Mouse (Mus musculus): ENCODE measurements around the gene Rasal2. TPM values are rescaled to one million over a fixed set of nuclear protein-coding genes. Genes with fewer than 3 reads are reported as not detected.
A peak's percentile ranks its signal among the peaks of the same experiment; 100 is the strongest.

Rasal2 gene
- polyA plus RNA-seq, 1 experiment, result 0.10 TPM

DNA sequence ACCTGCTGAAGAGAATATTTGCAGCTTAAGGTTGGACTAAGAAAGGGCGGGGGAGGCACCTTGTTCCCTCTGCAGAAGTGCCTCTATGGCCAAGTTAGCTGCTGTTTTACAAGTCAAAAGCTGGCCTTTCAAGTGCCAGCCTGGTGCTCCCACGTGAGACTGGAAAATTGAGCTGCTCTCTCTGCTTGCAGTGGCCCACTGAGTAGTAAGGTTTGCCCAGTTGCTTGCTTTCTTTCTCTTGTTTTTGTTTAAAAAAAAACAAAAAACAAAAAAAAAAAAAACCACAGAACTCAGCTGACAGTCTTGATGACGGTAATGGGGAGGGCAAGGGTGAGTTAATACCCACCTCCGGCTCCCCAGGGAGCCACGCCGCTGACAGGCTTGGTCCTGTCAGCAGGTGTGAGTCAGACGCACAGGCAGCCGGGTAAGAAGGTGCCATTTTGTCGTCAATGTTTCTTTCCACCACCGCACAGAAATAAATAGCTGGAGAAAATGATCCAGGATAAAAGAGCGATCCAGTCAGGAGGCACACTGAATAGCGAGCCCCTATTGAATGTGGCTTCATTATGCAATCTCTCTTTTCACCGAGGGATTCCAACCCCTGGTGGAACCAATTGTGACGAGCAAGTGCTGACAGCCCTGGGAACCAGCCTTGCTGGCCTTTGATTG, 27.7 kb upstream of the Rasal2 start:
- TF ChIP-seq FLI1 (IDR thresholded peaks at IDR 0.05; ENCODE audit: low read length), result no peak
- TF ChIP-seq GATA1 (IDR thresholded peaks at IDR 0.05; ENCODE audit: borderline replicate concordance, low read length), result no peak
- H3K27me3 ChIP-seq (replicated peaks), result no peaks in the 10 kb centered on the region
- H3K4me3 ChIP-seq (replicated peaks), result no peak overlapping the region

GRCm38 (mm10) chr1:157439101-157439500, 26.7 kb upstream of the Rasal2 start:
- Histone ChIP-seq H3K27me3 (replicated peaks) (no peaks in the 10 kb centered on the region), H3K4me3 (replicated peaks) (no peak overlapping the region), H3K9me3 (no peaks in the 10 kb centered on the region), H3K36me3 (replicated peaks; ENCODE audit: low read length) (no peaks in the 10 kb centered on the region), H3K4me1 (peaks cover 36% of the 10 kb centered on the region)
- TF ChIP-seq GATA1 (IDR thresholded peaks at IDR 0.05; ENCODE audit: borderline replicate concordance, low read length) (no peak), FLI1 (IDR thresholded peaks at IDR 0.05; ENCODE audit: low read length) (no peak)

More for the DNA sequence above, 27.7 kb upstream of the Rasal2 start:
- no peaks in the 10 kb centered on the region for H3K9me3 ChIP-seq
- H3K36me3 ChIP-seq (replicated peaks; ENCODE audit: low read length), result no peaks in the 10 kb centered on the region
- H3K4me1 ChIP-seq, result peaks cover 37% of the 10 kb centered on the region

DNA sequence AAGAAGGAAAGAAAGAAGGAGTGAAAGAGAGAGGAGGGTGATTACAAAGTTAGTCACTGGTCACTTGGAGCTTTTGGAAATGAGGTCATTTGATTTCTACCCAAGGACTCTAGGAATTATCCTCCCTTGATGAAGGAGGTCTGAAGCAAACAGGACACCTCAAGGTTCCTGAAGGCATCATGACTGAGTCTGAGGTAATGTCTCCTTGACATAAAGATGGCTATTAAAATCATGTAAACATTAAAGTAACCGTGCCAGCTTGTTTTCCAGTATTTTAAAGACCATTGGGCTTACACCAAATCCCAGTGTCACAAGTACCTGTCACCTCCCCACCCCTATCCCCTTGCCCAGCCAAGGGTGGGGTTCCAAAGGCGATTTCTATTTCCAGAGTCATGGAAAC, 25.9 kb upstream of the Rasal2 start:
- Histone ChIP-seq H3K4me1 (peaks cover 32% of the 10 kb centered on the region), H3K36me3 (replicated peaks; ENCODE audit: low read length) (no peaks in the 10 kb centered on the region), H3K9me3 (no peaks in the 10 kb centered on the region), H3K27me3 (replicated peaks) (no peaks in the 10 kb centered on the region), H3K4me3 (replicated peaks) (no peak overlapping the region)
- TF ChIP-seq FLI1 (IDR thresholded peaks at IDR 0.05; ENCODE audit: low read length), result no peak
- TF ChIP-seq GATA1 (IDR thresholded peaks at IDR 0.05; ENCODE audit: borderline replicate concordance, low read length), result no peak

DNA sequence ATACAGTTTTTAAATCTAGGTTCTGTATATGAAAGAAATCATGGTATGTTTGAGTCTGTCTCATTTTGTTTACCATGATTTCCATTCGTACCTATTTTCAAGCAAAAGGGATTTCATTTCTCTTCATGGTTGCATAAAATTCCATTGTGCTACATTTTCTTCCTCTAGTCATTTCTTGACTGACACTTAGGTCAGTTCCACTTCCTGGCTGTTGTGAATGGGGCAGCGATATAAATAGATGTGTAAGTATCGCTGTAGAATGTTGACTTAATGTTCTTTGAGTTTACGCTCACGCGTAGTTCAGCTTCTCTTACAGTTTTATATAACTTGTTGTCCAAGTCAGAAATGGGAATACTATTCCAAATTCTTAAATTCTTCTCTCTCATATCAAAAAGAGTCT, 23.5 kb upstream of the Rasal2 start:
- H3K9me3 ChIP-seq, result no peaks in the 10 kb centered on the region
- TF ChIP-seq FLI1 (IDR thresholded peaks at IDR 0.05; ENCODE audit: low read length), result no peak
- TF ChIP-seq GATA1 (IDR thresholded peaks at IDR 0.05; ENCODE audit: borderline replicate concordance, low read length), result no peak

DNA sequence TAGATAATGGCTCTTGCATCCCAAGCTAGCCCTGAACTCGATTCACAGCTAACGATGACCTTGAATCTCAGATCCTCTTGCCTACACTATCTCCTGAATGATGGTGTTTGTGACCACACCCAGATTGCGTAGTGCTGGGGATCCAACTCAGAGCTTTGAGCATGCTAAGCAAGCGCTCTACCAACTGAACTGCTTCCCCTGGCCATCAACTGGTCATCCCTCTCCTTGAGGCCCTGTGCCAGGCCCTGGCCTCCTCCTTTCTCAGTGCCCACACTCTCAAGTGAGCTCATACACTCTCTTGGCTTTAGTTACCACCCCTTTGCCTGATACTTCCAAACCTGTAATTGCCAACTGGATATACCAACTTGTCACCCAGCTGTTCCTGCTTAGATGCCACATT, 22.0 kb upstream of the Rasal2 start:
- Histone ChIP-seq H3K9me3 (no peaks in the 10 kb centered on the region), H3K4me3 (replicated peaks) (no peak overlapping the region), H3K4me1 (peaks cover 29% of the 10 kb centered on the region), H3K36me3 (replicated peaks; ENCODE audit: low read length) (no peaks in the 10 kb centered on the region), H3K27me3 (replicated peaks) (no peaks in the 10 kb centered on the region)
- TF ChIP-seq GATA1 (IDR thresholded peaks at IDR 0.05; ENCODE audit: borderline replicate concordance, low read length), result no peak
- no peak for TF ChIP-seq FLI1 (IDR thresholded peaks at IDR 0.05; ENCODE audit: low read length)

More for the DNA sequence above, 23.5 kb upstream of the Rasal2 start:
- no peaks in the 10 kb centered on the region for H3K27me3 ChIP-seq (replicated peaks)
- H3K36me3 ChIP-seq (replicated peaks; ENCODE audit: low read length), result no peaks in the 10 kb centered on the region
- H3K4me1 ChIP-seq, result peaks cover 29% of the 10 kb centered on the region
- H3K4me3 ChIP-seq (replicated peaks), result no peak overlapping the region

DNA sequence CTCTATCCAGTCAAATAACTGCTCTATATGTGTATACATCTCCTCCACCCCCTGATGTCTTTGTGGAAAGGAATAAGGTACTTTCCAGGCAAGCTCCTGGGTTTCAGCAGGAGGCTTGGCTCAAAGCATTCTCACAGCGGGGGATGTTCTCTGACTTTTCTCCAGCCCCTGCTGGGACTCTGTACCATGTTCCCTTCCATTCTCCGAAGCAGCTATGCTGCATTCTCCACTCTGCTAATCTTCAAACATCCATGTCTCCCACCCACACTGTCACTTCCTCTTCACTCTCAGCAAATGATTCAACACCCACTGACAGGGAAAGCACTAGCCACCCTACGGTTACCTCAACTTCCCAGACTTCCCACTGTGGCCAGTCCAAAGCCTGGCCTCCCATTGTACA, 20.9 kb upstream of the Rasal2 start:
- Histone ChIP-seq H3K4me1 (peaks cover 29% of the 10 kb centered on the region), H3K9me3 (no peaks in the 10 kb centered on the region)
- no peak for TF ChIP-seq FLI1 (IDR thresholded peaks at IDR 0.05; ENCODE audit: low read length)

GRCm38 (mm10) chr1:157428366-157428765, 16.0 kb upstream of the Rasal2 start:
- H3K4me3 ChIP-seq (replicated peaks), result no peak overlapping the region
- no peaks in the 10 kb centered on the region for H3K36me3 ChIP-seq (replicated peaks; ENCODE audit: low read length)
- no peak for TF ChIP-seq GATA1 (IDR thresholded peaks at IDR 0.05; ENCODE audit: borderline replicate concordance, low read length)
- TF ChIP-seq FLI1 (IDR thresholded peaks at IDR 0.05; ENCODE audit: low read length), result no peak
- H3K4me1 ChIP-seq, result peaks cover 12% of the 10 kb centered on the region
- H3K27me3 ChIP-seq (replicated peaks), result peaks cover 5% of the 10 kb centered on the region
- H3K9me3 ChIP-seq, result no peaks in the 10 kb centered on the region

More for the DNA sequence above, 20.9 kb upstream of the Rasal2 start:
- Histone ChIP-seq H3K27me3 (replicated peaks) (no peaks in the 10 kb centered on the region), H3K36me3 (replicated peaks; ENCODE audit: low read length) (no peaks in the 10 kb centered on the region), H3K4me3 (replicated peaks) (peak overlapping the region; percentile 4)

- TF ChIP-seq FLI1 (IDR thresholded peaks at IDR 0.05; ENCODE audit: low read length) (no peak), GATA1 (IDR thresholded peaks at IDR 0.05; ENCODE audit: borderline replicate concordance, low read length) (no peak)
- Histone ChIP-seq H3K4me3 (replicated peaks) (no peak overlapping the region), H3K27me3 (replicated peaks) (peaks cover 5% of the 10 kb centered on the region), H3K9me3 (no peaks in the 10 kb centered on the region), H3K4me1 (peaks cover 8% of the 10 kb centered on the region), H3K36me3 (replicated peaks; ENCODE audit: low read length) (no peaks in the 10 kb centered on the region)
These were observed 15.2 kb upstream of the Rasal2 start for GRCm38 (mm10) chr1:157427604-157428003.

DNA sequence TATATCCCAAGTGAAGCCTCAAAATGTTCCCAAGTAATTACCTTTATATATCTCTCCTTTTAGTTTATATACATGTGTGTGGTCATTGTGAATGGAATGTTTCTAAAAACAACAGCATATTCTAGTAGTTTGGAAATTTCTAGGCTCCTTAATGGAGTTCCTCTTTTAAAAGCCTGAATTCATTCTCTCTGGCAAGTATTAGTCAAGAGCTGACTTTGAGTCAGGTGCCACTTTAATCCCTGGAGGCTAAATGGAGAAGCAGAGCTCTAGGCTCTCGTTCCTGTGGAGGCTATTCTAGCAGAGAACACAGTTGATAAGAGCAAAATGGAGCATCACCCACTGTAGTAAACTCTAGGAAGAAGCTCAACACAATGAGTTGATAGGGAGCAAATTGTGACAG, 14.5 kb upstream of the Rasal2 start:
- H3K27me3 ChIP-seq (replicated peaks), result peaks cover 5% of the 10 kb centered on the region
- H3K4me1 ChIP-seq, result peaks cover 8% of the 10 kb centered on the region
- H3K9me3 ChIP-seq, result no peaks in the 10 kb centered on the region
- TF ChIP-seq GATA1 (IDR thresholded peaks at IDR 0.05; ENCODE audit: borderline replicate concordance, low read length) (no peak), FLI1 (IDR thresholded peaks at IDR 0.05; ENCODE audit: low read length) (no peak)
- H3K36me3 ChIP-seq (replicated peaks; ENCODE audit: low read length), result no peaks in the 10 kb centered on the region
- no peak overlapping the region for H3K4me3 ChIP-seq (replicated peaks)

- peaks cover 5% of the 10 kb centered on the region for H3K27me3 ChIP-seq (replicated peaks)
- no peak for TF ChIP-seq GATA1 (IDR thresholded peaks at IDR 0.05; ENCODE audit: borderline replicate concordance, low read length)
- TF ChIP-seq FLI1 (IDR thresholded peaks at IDR 0.05; ENCODE audit: low read length), result no peak
- H3K36me3 ChIP-seq (replicated peaks; ENCODE audit: low read length), result no peaks in the 10 kb centered on the region
- peak overlapping the region; percentile 46 for H3K4me3 ChIP-seq (replicated peaks)
- H3K4me1 ChIP-seq, result peaks cover 8% of the 10 kb centered on the region
- no peaks in the 10 kb centered on the region for H3K9me3 ChIP-seq
These were observed 13.5 kb upstream of the Rasal2 start for GRCm38 (mm10) chr1:157425741-157426427.

Data from megakaryocyte, embryonic 14.5 days (primary cell).